Mouse (Mus musculus): Measurements from ENCODE around the gene Cramp1l.

The Cramp1l gene

DNA sequence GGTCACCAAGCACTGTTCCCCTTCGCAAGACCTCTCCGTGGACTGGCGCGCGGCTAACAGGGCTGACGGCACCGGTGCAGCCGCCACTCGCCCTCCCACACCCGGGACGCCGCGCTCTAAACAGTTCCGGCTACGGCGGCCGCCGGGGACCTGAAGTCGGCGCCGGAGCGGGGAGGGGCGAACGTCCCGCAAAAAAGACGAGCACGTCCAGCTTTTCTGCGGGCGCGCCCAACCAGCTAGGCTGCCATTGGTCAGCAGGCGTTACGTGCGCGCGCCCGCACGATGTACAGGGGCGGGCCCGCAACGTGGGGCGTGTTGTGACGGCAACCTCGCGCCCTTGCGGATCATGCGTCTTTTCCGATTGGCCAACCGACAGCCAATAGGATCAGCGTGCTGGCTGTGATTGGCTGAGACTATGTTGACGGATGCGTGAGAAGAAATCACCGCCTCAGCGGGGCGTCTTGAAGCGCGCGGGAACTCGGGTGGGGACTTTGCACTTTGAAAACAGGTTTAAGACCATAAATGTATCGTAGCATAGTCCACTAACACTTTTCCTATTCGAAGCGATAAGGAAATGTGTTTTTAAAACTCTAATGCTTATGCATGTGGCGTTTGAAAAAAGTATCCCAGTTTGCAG is at the start of gene Cramp1l, which contains the start of gene Ift140:
Cramp1l (minus strand) TSS at position 134 of the 637 bp plus-strand sequence.
Ift140 (plus strand) TSS at position 431 of the 637 bp plus-strand sequence.
- DNase-seq: peak; percentile 96 to 97

DNA sequence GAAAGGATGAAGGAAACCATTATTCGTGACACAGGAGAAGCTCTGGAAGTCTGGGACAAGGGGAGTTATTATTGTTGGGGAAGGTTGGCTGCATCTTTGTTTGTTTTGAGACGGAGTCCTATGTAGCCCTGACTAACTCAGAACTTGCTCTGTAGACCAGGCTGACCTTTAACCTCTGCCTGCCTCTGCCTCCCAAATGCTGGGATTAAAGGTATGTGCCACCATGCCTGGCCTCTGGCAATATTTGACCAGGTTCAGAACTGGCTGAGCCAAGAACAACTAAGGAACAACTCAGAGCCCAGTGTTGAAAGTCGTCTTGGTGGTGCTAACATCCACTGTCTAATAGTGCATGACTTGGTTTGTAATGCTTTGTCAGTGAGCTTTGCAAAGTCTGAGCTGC is 49.6 kb upstream of the Cramp1l start:
- no peak for DNase-seq

DNA sequence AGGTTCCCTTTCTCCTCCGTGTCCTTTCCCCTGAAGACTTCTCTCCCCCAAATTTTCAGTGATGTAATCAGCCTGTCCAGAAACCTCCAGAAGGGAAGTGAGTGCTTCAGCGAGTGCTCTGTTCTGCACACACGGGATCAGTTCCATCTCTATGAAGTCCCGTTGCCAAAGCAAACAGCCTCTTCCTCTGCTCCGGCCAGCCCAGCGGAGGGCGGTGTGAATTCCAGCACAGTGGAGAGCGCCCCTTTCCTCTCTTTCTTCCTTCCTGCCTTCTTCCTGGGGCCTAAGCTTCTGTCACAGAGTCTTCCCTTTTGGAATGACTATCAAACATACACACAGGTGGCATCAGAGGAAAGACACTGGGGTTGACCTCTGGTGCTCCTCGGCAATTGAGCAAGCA is 48.8 kb upstream of the Cramp1l start:
- no peak for DNase-seq

DNA sequence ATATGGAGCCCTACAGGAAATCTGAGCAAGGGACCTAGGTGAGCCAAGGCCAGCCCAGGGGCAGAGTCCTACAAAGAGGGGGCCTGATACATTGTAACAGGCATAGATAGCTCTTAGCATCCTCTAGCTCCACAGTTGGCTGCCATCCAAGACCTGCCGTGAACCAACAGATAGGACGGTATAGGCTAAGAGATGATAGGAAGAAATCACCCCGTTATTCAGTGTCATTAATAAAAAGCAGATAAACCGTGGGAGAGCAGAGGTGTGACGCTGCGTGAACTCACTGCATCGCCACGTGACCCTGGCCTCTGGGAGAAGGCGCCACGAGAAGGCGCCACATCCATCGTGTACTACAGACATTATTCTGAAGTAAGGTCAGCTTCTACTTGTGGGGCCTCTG is 48.3 kb upstream of the Cramp1l start:
- DNase-seq: no peak

DNA sequence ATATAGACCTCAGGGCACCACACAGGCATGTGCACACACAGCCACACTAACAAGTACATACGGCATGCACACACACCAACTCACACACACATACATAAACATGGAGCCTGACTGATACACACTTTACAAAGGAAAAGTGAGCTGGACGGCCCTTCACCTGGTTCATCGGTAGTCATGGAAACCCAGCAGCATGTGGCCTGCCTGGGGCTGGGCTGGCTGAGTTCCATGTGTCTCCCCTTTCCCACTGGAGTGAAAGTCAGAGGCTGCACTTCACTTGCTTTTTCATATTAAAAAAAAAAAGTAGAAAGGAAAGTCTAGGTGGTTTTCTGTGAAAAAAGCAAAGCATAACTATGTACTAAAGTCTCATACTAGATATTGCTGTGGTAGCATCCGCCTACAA is 47.7 kb upstream of the Cramp1l start:
- DNase-seq: no peak

DNA sequence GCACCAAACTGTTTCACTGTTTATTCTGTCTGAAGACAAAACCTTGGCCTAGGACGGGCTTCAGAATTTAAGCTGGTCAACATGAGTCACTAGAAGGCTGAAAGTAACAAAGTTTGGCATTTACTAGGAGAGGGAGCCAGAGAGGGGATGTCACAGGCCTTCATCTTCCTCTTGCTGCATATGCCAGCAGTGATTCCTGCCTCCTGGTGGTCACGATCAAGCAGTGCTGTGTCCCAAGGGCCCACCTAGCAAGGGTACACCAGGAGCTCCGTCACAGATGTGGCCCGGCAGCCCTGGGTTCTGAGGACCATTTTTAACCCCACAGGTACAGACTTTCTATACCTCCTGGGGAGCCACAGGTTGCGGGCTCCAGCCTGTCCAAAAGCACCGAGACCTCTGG is 41.5 kb upstream of the Cramp1l start:
- DNase-seq: no peak

DNA sequence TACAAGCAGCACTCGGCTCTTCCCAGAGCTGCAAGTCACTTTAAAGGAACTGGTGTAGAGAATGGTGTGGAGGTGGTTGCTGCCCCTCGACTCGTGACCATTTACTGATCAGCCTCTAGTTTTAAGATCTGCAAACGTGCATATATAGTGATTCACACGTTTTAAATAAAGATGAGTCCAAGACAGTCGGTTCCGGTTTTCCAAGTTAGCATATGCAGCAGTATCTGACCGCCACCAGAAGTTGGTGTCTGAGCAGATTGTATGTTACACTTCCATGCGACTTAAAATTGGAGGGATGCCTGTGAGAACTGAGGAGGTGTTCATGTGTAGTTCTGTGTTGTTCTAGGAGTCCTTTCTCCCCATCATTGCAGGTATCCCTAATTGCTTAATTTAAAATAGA is 37.7 kb upstream of the Cramp1l start:
- no peak for DNase-seq

DNA sequence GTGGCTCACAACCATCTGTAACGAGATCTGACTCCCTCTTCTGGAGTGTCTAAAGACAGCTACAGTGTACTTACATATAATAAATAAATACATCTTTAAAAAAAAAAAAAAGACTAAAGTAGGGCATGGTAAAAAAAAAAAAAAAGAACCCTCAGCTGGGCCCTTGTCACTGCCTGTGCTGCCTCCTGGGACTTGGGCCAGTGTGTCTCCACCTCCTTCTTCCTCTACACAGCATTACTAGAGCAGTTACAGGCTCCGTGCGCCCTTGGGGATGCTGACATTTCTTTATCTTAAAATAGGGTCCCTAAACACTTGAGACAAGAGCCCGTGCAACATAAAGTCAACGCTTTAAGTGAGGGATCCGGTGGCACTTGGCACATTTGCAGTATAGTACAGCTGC is 31.6 kb upstream of the Cramp1l start:
- peak; percentile 18 to 24 for DNase-seq

DNA sequence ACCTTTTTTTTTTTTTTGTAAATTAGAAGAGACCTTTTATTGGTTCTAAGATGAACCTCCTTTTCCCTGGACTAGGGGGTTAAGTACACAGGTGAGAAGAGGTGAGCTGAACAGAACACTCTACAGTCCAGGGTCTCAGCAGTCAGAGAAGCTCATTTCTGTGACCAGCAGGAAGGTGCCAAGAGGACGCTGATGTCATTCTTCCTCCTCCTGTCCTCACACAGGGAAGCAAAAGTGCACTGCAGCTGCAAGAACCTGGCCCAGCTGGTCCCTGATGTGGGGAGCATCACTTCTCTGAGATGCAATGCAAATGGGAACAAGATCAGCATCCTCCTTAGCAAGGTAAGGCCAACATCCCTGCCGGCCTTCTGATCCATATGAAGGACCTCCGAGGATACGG is 29.7 kb upstream of the Cramp1l start:
- peak; percentile 23 to 32 for DNase-seq

DNA sequence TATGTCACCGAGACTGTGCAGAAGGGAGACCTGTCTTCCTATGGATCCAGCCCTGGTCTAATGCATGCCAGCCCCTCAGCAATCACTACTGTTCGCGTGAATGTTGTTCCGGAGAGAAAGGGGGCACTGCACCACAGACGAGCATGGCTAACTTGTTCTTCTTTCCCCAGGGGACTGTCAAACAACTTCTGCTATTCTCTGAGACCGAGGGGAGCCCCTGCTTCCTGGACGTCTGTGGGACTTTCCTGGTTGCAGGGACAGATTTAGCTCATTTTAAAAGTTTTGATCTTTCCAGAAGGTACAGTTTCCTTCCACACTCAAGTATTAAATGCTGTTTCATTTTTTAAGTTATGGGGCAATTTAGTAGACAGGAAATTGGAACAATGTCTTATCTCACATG is 29.3 kb upstream of the Cramp1l start:
- peak; percentile 41 for DNase-seq

DNA sequence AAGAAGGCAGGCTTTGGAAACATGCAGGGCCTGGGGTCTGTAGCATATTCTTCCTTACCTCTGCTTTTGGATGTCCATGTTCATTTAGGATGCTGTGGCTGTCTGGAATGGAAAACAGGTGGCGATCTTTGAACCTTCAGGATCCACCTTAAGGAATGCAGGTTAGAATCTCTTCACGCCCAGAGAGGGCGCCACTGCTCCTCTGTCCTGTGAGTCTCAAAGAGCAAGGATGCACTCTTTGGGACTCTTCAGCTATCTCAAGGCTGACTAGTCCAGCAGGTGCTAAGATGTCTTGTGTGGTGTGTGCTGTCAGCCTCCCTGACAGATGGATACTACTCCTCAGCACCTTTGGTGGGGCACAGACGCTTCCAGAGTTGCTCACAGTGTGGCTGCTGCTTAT is 20.6 kb upstream of the Cramp1l start:
- DNase-seq: peak in 1 of 2 experiments; percentile 53

DNA sequence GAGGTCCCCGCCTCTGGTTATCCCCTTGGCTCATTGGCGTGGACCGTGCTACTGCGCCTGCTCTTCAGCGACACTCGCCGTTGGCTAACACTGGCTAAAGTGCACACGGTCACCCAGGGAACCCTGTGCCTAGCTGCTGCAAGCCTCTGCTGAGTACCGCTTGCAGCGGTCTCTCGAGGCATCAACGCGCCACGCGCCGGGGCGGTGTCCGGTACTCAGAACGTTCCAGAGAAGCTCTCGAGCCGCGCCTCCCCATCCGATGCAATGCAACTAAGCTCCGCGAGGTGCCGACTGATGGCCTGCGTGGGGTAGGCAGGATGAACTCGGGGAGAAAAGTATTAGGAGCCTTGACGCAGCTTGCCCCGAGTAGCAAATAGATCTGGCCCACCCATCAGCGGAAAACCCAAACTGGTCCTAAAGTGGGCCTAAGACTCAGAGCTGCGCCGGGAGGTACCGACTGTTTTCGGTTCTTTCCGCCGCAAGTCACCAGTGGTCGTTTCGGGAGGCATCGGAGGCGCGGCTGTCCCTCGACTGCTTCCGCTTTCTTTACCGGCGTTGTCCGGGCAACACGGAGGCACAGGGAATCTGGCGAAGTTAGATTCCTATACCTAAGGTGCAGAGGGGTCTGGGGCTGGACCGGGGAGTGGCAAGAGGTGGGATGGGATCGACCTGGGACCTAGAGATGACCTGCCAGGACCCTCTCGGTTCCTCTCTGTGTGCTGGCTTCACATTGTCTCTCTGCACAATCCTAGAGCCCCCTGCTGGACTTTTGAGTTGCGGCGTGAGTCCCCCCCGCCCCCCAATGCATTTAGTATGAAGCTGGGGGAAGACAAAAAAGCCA is 924 bp upstream of the Cramp1l start:
- peak; percentile 48 to 59 for DNase-seq

DNA sequence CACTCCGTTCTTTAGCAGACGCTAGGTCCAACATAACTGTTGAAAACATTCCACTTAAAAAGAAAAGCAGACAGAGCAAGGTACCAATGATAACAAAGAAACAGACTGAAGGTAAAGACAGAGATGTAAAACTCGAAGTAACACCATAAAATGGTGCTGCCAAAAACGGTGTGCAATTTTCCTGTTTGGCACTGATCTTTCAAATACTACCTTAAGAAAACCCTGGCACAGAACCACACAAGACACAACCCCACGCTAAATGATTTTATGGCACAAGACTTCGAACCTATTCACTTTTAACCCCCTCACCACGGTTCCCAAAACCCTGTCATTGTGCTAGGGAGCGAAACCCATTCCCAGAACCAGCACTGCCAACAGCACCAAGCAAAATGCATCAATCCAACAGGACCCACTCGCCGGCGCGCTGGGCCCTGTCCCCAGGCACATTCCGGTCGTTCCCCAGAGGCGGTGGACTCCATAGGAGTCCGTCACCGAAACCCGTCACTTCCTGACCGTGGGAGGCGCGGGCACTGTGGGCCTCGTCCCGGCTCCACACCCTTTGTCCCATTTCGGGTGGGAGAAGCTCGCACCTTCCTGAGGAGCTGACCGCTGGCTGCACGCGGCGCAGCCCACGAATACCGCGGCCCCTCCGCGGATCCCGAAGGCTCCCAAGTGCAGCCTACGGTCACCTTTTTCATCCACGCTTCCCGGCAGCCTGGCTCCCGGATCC is 582 bp downstream of the Cramp1l start:
- no peak for DNase-seq

DNA sequence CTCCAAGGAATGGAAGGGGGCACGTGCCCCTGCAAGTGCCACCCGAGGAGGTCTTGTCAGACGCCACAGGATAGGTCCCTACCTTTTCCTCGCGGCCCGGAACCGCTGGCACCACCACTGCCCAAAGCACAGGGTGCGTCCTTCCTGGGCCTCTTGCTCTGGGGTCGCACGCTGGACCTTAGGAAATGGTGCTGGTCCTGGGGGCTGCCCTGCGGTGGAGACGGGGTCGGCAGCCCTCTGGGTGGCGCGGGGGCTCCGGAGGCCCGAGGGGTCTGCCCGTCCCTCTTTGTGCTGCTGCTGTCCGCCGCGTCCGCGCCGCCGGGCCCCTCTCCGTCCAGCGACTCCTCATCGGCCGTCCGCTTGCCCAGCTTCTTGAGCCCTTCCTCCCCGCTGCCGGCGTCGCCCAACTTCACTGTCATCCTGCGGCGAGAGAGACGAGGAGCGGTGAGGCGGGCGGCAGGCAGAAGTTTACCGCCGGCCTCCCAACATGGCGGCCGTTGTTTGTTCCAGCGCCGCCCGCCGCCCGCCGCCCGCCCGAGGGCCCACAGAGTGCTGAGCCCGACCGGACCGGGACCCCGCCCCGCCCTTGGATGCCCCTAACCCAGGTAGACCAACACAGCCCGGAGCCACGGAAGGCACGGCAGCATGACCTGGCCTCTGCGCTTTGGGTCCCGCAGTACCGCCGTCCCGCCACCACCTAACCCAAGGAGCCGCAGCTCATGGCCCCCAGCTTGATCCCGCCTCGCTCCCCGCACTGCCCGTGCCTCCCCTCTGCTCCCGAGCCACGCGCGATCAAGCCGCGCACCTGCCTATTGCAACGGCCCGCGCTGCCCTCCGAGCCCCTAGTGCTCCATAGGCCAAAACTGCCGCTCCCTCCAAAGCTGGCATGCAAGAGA is 1.7 kb downstream of the Cramp1l start:
- DNase-seq: peak; percentile 9 to 27

DNA sequence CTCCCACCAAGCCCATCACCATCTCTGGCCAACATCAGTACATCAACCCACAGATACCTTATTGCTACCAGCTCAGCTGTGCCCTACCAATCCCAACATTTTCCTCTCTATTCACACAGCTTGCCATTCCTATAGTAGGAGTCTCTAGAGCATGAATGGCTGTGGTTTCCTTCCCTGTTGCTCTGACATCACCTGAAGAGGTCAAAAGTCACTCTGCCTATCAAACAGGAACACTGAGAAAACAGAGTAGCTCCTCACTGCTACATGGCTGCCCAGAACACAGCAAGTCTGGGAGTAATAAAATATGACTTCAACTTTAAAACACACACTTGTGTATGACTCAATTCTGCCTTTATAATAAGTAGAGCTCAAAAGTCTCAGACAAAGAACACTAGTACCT is 8.1 kb downstream of the Cramp1l start:
- no peak for DNase-seq

DNA sequence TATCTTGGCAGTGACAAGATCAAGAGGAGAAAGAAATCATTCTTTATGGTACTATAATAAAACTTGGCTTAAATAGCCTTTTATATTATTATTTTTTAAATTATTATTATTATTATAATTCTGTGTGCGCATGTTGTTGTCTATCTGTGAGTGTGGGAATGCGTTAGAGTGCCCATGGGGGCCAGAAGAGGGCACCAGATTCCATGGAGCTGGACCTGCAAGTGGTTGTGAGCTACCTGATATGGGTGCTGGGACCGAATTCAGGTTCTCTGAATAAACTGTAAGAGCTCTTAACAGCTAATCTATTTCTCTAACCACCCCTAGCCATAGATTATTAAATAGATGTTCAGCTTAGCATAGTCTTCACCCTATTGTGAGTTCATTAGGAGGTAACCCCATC is 10.5 kb downstream of the Cramp1l start:
- DNase-seq: no peak

DNA sequence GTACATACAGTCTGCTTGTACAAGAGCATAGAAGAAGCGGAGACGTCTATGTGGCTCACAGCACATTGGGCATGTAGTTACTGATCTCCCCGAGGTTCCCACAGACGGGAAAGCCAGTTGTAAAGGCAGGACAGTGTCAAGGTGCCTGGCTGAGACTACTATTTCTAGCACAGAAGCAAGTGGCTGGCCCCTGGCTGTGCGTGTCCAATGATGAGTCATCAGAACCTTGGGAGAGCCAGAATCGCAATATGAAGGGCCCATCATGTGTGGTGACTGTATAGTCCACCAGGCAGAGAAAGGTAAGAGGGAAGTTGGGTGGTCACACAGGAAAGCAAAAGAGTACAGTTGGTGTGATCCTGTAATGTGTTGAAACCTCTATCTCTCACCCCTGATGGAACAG is 20.9 kb downstream of the Cramp1l start:
- DNase-seq: no peak

DNA sequence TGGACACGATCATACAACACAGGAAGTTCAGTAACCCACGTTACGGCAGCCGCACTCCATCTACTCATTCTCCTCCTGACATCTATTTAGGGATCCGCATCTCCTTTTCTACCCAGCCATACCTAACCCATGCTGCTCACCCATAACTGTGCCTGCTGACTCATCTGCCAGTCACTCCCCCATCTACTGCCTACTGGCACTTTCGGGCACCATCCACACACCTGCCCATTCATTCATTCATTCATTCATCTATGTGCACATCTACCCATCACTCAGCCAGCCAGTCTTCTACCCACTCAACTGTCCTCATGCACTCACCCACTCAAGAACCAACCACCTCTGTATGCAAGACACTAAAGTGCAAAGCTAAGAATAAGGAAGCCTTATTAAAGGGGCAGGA is 28.4 kb downstream of the Cramp1l start:
- DNase-seq: no peak

DNA sequence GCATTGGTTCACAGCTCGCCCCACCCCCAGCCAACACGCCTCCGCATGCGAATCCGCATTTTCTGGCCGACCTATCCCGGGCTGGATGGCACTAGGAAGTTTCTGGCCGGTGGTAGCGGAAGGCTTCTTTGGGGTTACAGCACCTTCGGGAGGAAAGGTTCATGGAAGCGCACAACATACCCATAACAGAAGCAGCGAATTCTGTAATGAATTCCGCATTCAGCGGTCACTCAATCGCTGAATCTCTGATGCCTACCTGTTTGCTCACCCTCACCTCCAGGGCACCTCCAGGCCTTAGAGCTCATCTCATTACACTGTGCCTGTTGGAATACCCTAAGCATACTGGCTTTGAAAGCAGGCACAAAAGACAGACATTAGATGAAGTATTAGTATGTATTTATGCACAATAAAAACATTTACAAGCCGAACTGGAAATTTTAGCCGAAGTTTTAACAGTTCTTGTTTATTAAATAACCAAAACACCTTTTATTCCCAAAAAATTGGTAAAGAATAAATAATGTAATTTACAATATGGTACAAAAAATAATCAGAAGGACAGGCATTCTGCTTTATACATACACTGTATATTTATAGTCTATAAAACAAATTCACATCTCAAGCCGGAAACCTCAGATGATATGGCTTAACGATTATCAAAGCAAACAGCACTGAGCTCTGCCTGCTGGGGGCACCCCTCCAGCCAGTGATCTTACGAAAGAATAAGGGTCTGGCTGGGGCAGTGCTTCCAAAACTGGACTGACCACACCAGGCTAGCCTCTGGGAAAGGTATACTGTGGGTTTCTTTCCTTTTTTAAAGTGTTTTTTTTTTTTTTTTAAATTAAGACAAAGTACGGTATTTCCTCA is 54.5 kb downstream of the Cramp1l start:
- DNase-seq: no peak

DNA sequence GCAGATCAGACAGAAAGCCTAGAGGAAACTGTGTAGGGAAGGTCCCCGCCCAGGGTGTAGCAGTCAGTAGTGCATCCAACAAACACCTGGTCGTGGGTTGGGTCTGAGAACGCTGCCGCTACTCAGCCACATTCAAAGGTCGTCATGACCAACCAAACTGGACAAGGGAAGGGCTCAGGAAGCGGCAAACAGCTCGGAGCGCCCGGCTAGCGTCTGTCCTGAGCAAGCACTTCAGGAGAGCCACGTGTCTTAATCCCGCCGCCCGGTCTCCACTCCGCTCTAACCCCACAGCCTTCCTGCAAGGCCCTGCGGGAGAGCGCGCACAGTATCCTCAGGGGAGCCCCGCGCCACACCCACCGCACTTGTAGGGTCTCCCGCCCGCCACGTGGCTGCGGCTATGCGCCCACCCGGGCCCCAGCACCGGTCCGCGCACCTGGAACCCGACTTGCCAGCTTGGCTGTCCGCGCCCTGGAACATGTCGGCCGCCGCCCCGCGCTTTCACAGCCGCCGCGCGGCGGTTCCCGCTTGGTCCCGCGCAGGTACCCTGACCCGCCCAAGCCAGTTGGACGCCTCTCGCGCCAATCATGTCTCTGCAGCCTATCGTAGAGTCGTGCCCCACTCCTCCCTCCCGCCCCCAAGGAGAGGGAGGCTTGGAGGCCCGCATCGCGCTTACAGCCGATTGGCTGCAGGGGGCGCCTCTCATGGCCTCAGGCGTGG is 55.3 kb downstream of the Cramp1l start, which contains the start of gene Jpt2:
Jpt2 (minus strand) TSS at position 555 of the 717 bp plus-strand sequence.
- DNase-seq: peak; percentile 95 to 96

DNA sequence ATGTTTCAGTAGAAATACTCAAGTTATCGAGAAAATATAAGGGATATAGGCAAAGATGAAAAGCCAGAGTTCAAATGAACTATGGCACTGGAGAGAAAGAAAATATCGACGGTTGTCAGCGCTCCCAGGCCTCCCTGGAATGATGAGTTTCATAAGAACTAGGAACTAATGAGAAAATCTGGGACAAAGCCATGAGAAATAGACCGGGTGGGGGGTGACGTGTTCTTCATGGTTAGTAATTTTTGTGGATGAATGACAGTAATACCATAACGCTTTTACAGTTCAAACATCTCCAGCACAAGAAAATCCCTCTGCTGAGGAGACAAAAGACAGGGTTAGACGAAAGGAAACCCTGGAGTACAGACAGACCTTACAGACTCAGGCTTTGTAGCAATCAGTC is 56.2 kb downstream of the Cramp1l start:
- no peak for DNase-seq

Measured in spleen, adult 18-20 months (tissue).